24 mouse cellular contexts compared by ENCODE assay signal in genomic region chr11:18850772-18851171, GRCm38 (mm10).
DNase-seq lines count a peak whose midpoint lies in the region; ATAC-seq and TF ChIP-seq lines count a peak whose summit lies in the region.
"Had no signal": no experiment of that assay in that cellular context is flagged by ENCODE, and none has a peak within 500 bp of the region (broad histone marks: within the 10 kb centered on the region; RNA-seq: fewer than 3 reads in every experiment).

No protein-coding gene starts in this region.

- H3K27me3 ChIP-seq in kidney, embryonic 15.5 days, result no peaks in the 10 kb centered on the region
- H3K27me3 ChIP-seq in kidney, postnatal 0 days (ENCODE audit: insufficient read depth, low read length), result no peaks in the 10 kb centered on the region
- H3K27me3 ChIP-seq: CH12.LX; embryonic facial prominence, embryonic 12.5 days; forebrain, embryonic 13.5 days; forebrain, embryonic 15.5 days had no signal

- H3K4me3 ChIP-seq in kidney, embryonic 15.5 days (replicated peaks), result no peak overlapping the region
- H3K4me3 ChIP-seq in kidney, postnatal 0 days (replicated peaks; ENCODE audit: low read depth, low read length), result no peak overlapping the region
- H3K4me3 ChIP-seq: embryonic facial prominence, embryonic 10.5 days; embryonic facial prominence, embryonic 12.5 days; forebrain, embryonic 13.5 days; forebrain, embryonic 15.5 days had no signal

- H3K4me2 ChIP-seq in kidney, embryonic 15.5 days, result no peak overlapping the region
- no peak overlapping the region for H3K4me2 ChIP-seq in kidney, postnatal 0 days (ENCODE audit: low read length)
- H3K4me2 ChIP-seq: embryonic facial prominence, embryonic 12.5 days; forebrain, embryonic 13.5 days; forebrain, embryonic 15.5 days had no signal

- no peak for TF ChIP-seq CTCF in kidney, postnatal 0 days (IDR thresholded peaks at IDR 0.05; ENCODE audit: low read depth)

- ATAC-seq in kidney, embryonic 15.5 days (replicated peaks; ENCODE audit: low FRiP score), result peak; percentile 36; the same call in 1 of the 2 replicates
- ATAC-seq in kidney, postnatal 0 days (replicated peaks; ENCODE audit: low FRiP score, low read depth), result no peak
- ATAC-seq: activated CD4-positive, CD25-positive, alpha-beta regulatory T cell, adult 4 months; CD4-positive, CD25-positive, alpha-beta regulatory T cell, adult 4 months; forebrain, embryonic 13.5 days; forebrain, embryonic 15.5 days; forebrain, postnatal 0 days; Patski had no signal

- no peaks in the 10 kb centered on the region for H3K36me3 ChIP-seq in kidney, embryonic 15.5 days
- no peaks in the 10 kb centered on the region for H3K36me3 ChIP-seq in kidney, postnatal 0 days (ENCODE audit: insufficient read depth, low read length)
- H3K36me3 ChIP-seq: embryonic facial prominence, embryonic 10.5 days; embryonic facial prominence, embryonic 12.5 days; forebrain, embryonic 15.5 days; G1E had no signal

- H3K4me1 ChIP-seq in kidney, embryonic 15.5 days, result peaks cover 6% of the 10 kb centered on the region; the same call in 1 of the 2 replicates
- no peaks in the 10 kb centered on the region for H3K4me1 ChIP-seq in kidney, postnatal 0 days (replicated peaks; ENCODE audit: insufficient read depth, low read length)
- H3K4me1 ChIP-seq: embryonic facial prominence, embryonic 10.5 days; embryonic facial prominence, embryonic 12.5 days; forebrain, embryonic 13.5 days; forebrain, embryonic 15.5 days had no signal

- peak overlapping the region; percentile 64 for H3K27ac ChIP-seq in kidney, embryonic 15.5 days
- H3K27ac ChIP-seq in kidney, postnatal 0 days, result no peak overlapping the region; the same call in 1 of the 2 replicates
- H3K27ac ChIP-seq: embryonic facial prominence, embryonic 10.5 days; embryonic facial prominence, embryonic 12.5 days; forebrain, embryonic 13.5 days; forebrain, embryonic 15.5 days had no signal

- H3K9me3 ChIP-seq in kidney, embryonic 15.5 days (replicated peaks), result no peaks in the 10 kb centered on the region
- H3K9me3 ChIP-seq in kidney, postnatal 0 days (replicated peaks; ENCODE audit: low read length), result no peaks in the 10 kb centered on the region
- H3K9me3 ChIP-seq: embryonic facial prominence, embryonic 10.5 days; embryonic facial prominence, embryonic 12.5 days; forebrain, embryonic 13.5 days; forebrain, embryonic 15.5 days; G1E had no signal

- 24% methylated on average over 4 of the region's 4 CpGs for WGBS in kidney, embryonic 15.5 days
- WGBS in kidney, postnatal 0 days, result 25% methylated on average over 4 of the region's 4 CpGs

- no peak overlapping the region for H3K9ac ChIP-seq in kidney, embryonic 15.5 days
- H3K9ac ChIP-seq in kidney, postnatal 0 days (ENCODE audit: low read depth, low read length), result no peak overlapping the region
- H3K9ac ChIP-seq: embryonic facial prominence, embryonic 12.5 days; forebrain, embryonic 13.5 days; forebrain, embryonic 15.5 days; forebrain, postnatal 0 days had no signal

- peak; percentile 9 for DNase-seq in embryo, embryonic 11 days
- no peak for DNase-seq in embryo, embryonic 10 days (ENCODE audit: low spot score)
- DNase-seq in kidney, adult 9 months, result no peak
- peak; percentile 79 for DNase-seq in kidney, postnatal 0 days (ENCODE audit: low spot score)
- no peak for DNase-seq in kidney, postnatal 25 days
- DNase-seq: adrenal gland, adult 8-10 months; adrenal gland, postnatal 14 days; adrenal gland, postnatal 36 days; B cell, adult 2 months; cerebellum, adult 11-12 months; cerebellum, adult 2 months; cerebellum, adult 9-10 months; cerebellum, postnatal 25 days; forebrain, postnatal 0 days had no signal

Comparison
In these comparisons a context has a peak if more than half of its experiments do, and no peak if none do; other contexts are left out.
1. DNase-seq: peak in embryo, embryonic 11 days (single experiment) and kidney, postnatal 0 days (single experiment); none in embryo, embryonic 10 days (single experiment), kidney, adult 9 months (single experiment) and kidney, postnatal 25 days (0 of 2).